Mouse (Mus musculus) brain, embryonic 14.5 days (tissue): Measurements from ENCODE around the gene Cdk17.

Experiments
- CTCF ChIP-seq: fragments of 200-500 bp; IDR thresholded peaks from 2 replicates; pipeline ENCODE4 v1.5.1; 2012; ENCODE audit warnings: inconsistent platforms, mild to moderate bottlenecking, moderate library complexity, borderline replicate concordance; ENCODE audit not compliant: insufficient read depth, insufficient read length; ENCODE audit errors: extremely low read depth
- POLR2A ChIP-seq: fragments of 200-500 bp; IDR thresholded peaks from 2 replicates; pipeline ENCODE4 v1.6.1; 2012; ENCODE audit warnings: mild to moderate bottlenecking, inconsistent platforms, borderline replicate concordance; ENCODE audit not compliant: poor library complexity, insufficient read depth, insufficient read length, severe bottlenecking; ENCODE audit errors: extremely low read depth

DNA sequence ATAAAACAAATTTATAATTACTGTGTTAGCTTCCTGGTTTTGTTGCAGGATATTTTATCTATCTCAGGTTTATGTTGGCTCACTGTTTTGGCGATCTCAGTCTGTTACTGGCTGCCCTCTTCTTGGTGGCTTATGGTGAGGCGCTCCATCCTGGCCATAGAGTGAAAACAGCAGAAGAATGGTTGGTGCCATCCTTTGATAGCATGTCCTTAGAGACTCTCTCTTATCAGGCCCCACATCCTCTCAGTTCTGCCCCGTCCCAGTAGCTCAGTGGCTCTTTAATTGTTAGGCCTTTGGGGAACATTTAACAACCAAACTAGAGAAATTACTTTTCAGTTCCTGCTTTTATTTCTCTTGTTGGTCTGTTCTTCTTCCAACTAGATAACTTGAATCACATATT, 38.3 kb downstream of the Cdk17 start:
- TF ChIP-seq CTCF (no peak), POLR2A (no peak)
